17 mouse cellular contexts compared by ENCODE assay signal in genomic region chr1:91640551-91640950, GRCm38 (mm10).
A peak's percentile ranks its signal among the peaks of the same experiment; 100 is the strongest.
DNase-seq lines count a peak whose midpoint lies in the region; ATAC-seq lines count a peak whose summit lies in the region.
"Had no signal": no experiment of that assay in that cellular context is flagged by ENCODE, and none has a peak within 500 bp of the region (broad histone marks: within the 10 kb centered on the region; RNA-seq: fewer than 3 reads in every experiment).

No protein-coding gene starts in this region.

- peak; percentile 3 for DNase-seq in thymus, postnatal 4 days
- DNase-seq in thymus, adult 18-20 months = no peak
- peak; percentile 55 for DNase-seq in adrenal gland, postnatal 10 days
- DNase-seq in adrenal gland, postnatal 36 days = peak; percentile 73 to 77
- DNase-seq in layer of hippocampus, adult 18-20 months (ENCODE audit: low spot score in 2 of 2) = no peak
- DNase-seq: cerebellum, adult 11 months; cerebellum, adult 2 months; cerebellum, adult 9-11 months; cerebellum, postnatal 25 days; forebrain, postnatal 0 days; gastrocnemius, adult 2 months; gastrocnemius, postnatal 14 days; heart, adult 11 months; kidney, adult 11 months had no signal

- ATAC-seq in cerebellum, adult (ENCODE audit: insufficient number of reproducible peaks, low FRiP score, low TSS enrichment) = no peak
- ATAC-seq: CD4-positive, CD25-positive, alpha-beta regulatory T cell, adult 4 months; forebrain, embryonic 14.5 days; forebrain, postnatal 0 days had no signal

Comparison
In these comparisons a context has a peak if more than half of its experiments do, and no peak if none do; other contexts are left out.
1. DNase-seq: peak in thymus, postnatal 4 days (single experiment), adrenal gland, postnatal 10 days (single experiment) and adrenal gland, postnatal 36 days (2 of 2); none in thymus, adult 18-20 months (0 of 2) and layer of hippocampus, adult 18-20 months (0 of 2).